Mouse (Mus musculus): Measurements from ENCODE around the gene Ddx47.

DNA sequence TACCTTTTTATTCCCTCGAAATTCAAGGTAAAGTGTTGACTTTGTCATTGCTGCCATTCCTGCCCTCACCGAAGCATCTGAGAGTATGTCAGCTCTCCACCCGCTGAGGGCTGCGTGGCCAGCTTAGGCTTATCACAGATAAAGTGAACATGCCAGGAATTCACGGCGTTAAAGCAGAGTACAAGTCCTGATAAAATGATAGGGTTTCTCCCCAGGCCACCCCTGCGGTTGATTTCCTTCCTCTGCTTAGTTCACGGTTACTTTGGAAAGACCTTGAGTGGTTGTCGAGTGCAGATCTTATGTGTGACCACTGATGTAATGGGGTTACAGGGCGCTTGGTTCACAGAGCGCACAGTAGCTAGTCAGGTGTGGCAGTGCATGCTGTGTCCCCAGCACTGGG, 5.8 kb downstream of the Ddx47 start:
- TF ChIP-seq CTCF (IDR thresholded peaks at IDR 0.05; ENCODE audit: low read depth) (no peak), EP300 (IDR thresholded peaks at IDR 0.05; ENCODE audit: low read depth) (no peak)

Measured in liver, embryonic 14.5 days (tissue).